Mouse (Mus musculus): Measurements from ENCODE around the gene Mchr1.

Mchr1 gene

DNA sequence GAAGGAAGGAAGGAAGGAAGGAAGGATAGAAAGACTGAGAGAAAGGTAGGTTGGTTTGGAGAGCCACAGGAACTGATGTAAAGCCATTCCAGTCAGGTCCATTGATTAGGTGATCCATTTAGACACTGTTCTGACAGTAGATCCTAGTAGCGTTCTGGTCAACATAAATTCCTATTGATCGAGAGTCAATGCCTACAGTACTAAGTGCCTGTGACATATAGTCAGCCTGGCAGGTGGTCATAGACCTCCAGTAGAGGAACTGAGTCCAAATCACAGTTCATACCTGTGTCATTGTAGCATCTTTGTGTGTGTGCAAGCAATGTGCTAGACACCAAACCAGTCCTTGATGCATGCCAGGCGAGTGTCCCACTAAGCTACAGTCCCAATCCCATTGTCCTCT, 7.0 kb upstream of the Mchr1 start:
- no peak for DNase-seq

DNA sequence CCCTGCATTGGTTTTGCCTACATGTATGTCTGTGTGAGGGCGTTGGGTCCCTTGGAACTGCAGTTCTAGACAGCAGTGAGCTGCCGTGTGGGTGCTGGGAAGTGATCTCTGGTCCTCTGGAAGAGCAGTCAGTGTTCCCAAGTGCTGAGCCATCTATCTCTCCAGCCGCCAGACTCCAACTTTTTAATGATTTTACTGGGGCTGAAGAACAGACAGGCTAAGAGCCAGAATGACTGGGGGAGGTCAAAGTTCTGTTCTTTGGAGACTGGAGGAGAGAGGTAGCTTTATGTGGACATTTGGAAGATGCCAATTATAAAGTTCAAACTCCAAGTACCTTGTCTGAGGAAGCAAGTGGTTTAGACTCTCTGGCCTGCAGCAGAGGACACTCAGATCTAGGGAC, 5.5 kb upstream of the Mchr1 start:
- no peak for DNase-seq

DNA sequence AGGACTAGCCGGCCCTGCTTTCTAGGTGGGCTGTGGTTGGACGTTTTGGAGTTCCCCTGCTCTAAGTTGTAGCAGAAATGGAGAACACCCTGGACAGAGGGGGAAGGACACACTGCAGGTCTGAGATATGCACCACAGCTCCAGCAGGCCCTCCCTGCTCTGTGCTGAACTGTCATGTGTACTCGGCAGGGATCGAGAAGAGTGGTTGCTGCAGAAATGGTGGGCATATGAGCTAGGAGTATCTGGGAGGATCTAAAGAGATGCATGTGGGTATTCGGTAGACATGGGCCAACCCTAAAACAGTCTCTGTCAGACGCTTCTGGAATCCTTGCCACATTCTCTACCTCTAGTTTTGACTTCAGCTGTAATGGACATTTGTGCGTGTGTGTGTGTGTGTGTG, 4.0 kb upstream of the Mchr1 start:
- no peak for DNase-seq

GRCm38 (mm10) chr15:81236062-81236461, 763 bp downstream of the Mchr1 start:
- DNase-seq = no peak

GRCm38 (mm10) chr15:81237471-81237870, 2.2 kb downstream of the Mchr1 start:
- no peak for DNase-seq

GRCm38 (mm10) chr15:81239261-81239660, 4.0 kb downstream of the Mchr1 start:
- DNase-seq = peak; percentile 68

DNA sequence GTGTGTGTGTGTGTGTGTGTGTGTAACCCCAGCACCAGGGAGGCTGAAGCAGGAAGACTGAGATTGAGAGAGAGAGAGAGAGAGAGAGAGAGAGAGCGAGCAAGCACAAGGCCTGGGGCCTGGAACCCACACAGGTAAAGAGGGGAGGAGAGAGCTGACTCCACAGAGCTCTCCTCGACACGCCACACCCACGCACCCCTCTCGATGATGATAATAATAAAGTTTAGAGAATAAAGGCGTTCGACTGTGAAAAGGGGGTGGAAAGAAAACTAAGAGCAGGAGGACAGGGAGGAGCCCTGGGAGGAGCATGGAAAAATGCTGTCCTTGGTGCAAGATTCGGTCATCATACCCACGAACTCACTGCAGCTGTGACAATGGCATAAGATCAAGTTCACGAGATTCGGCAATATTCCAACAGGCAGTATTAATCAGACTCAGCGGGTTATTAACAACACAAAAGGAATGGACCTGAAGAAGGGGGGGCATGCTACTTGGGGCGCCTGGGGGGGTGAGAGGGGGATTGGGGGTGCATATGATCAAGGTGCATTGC, 4.6 kb downstream of the Mchr1 start:
- DNase-seq = no peak

- no peak for DNase-seq
Measured at GRCm38 (mm10) chr15:81246890-81247289, 11.6 kb downstream of the Mchr1 start.

- DNase-seq = no peak
Measured at GRCm38 (mm10) chr15:81247583-81248340, 12.5 kb downstream of the Mchr1 start.

- no peak for DNase-seq
Measured at GRCm38 (mm10) chr15:81248341-81248679, 13.0 kb downstream of the Mchr1 start.

GRCm38 (mm10) chr15:81248951-81249579, 13.8 kb downstream of the Mchr1 start:
- no peak for DNase-seq

- DNase-seq = no peak
Measured at GRCm38 (mm10) chr15:81252626-81253174, 17.4 kb downstream of the Mchr1 start.

DNA sequence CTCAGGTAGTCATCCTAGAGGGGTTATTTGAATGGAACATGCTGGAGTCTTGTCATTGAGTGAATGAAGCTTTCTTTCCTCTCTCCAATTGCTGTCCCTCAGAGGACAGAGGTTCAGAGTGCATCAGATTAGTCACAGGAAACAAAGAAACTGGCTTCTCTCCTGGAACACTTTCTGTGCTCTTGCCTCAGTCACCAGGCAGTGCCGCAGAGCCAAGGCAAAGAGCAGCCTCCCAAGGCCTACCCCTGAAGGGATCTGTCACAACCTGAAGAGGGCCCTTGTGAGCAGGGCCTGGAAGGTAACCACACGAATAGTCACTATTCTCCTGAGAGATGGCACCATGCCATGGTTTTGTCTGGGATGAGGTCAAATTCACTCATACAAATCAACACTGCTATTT, 18.3 kb downstream of the Mchr1 start:
- DNase-seq = no peak

DNA sequence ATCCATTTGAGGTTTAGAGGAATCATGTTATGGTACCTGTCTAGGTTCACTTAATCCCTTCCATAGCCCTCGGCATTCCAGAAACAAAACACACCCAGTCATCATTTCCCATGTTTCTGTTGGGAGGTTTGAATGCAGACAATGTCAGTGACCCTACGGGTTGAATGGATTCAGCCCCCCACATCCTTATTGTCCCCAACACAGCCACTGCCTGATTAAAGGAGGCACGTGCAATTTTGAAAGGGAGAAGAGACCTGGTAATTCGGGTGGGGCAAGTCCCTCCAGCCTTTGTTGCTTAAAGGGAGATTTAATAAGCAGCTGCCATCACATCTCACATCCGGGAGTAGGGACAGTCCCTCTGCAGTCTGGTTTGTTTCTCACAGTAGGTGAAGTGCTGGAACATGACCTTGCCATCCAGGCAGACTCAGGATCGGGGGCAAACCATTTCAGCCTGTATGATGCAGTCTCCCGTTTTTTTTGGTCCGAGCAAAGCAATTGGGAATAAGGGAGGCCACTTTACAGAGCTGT, 18.9 kb downstream of the Mchr1 start:
- no peak for DNase-seq

- no peak for DNase-seq
Measured at GRCm38 (mm10) chr15:81255063-81255462, 19.8 kb downstream of the Mchr1 start.

GRCm38 (mm10) chr15:81258296-81258695, 23.0 kb downstream of the Mchr1 start:
- peak; percentile 60 for DNase-seq

GRCm38 (mm10) chr15:81259304-81259703, 24.0 kb downstream of the Mchr1 start:
- DNase-seq = no peak

- DNase-seq = no peak
Measured at GRCm38 (mm10) chr15:81260208-81260607, 24.9 kb downstream of the Mchr1 start.

- no peak for DNase-seq
Measured at GRCm38 (mm10) chr15:81264392-81265095, 29.2 kb downstream of the Mchr1 start.

DNA sequence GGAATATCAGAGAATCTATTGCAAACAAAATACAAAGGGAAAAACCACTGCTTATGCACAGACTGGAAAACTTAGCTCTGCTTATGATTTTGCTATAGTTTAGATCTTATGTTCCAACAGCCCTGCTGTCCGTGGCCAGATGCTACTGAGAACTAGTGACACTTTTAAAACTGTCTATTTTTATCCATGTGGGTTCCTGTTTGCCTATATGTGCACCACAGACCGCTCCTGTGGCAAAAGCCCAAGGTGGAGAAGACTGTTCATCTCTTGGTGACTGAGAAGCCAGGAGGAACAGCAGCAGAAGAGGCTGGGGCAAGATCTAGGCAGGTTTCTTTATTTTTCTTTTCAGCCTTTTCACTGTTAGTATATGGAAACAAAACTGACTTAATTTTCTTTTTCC, 32.1 kb downstream of the Mchr1 start:
- no peak for DNase-seq

DNA sequence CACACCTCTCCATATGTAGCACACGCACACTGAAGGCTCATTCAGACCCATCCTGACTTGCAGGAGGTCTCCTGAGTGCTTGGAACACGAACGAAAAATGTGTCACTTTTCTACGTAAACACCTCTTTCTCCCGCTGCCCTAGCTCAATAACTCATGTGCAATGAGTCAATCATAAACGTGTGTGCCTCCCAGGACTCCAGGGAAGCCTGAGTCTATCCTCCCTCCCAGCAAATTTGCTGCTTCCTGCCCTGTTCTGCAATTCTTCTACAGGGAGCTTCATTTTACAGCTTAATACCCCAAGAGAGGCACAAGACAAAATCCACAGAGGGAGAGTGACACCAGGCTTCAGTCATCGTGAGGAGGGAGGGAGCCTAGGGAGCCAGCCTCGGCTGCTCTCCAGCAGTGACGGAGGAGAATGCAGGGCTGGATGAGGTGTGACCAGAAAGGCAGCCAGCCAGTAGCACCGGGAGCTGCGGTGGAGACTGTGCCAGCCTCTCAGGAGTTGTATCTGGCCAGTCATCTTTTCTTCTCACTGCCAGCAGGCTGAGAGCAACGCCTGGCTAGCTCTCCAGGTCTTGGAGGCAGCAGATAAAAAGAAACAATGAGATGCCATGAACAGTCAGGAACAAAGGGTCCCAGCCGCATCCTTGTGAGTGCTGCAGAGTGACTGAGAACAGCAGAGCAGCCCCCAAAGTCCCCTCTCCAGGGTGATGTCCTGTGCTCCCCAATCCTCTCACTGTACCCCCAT, 37.2 kb downstream of the Mchr1 start:
- DNase-seq = peak; percentile 56

DNA sequence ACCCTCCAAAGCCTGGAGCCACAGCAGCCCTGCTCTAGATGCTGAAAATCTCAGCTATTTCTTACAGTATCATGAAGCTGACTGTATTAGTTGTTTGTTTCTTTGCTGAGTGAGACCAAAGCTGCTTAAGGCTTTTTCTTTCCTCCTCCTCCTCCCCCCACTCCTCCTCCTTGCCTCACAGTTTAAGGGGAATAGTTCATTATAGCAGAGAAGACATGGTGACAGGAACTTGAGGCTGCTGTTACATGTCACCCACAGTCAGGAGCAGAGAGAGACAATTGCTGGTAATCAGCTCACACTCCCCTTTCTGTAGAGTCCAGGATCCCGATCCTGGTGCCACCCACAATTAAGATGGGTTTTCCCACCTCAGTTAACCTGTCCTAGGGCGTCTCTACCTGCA, 38.1 kb downstream of the Mchr1 start:
- no peak for DNase-seq

GRCm38 (mm10) chr15:81277928-81278327, 42.6 kb downstream of the Mchr1 start:
- peak; percentile 60 for DNase-seq

Data from retina, postnatal 1 day (tissue).